Mouse (Mus musculus) embryo, embryonic 10 days (tissue): ENCODE data around the gene Ptgs2.

Source experiments
- DNase-seq: peaks from one replicate; pipeline ENCODE4 v3.0.0-alpha.2; 2015; ENCODE audit warnings: low spot score

Gene Ptgs2

DNA sequence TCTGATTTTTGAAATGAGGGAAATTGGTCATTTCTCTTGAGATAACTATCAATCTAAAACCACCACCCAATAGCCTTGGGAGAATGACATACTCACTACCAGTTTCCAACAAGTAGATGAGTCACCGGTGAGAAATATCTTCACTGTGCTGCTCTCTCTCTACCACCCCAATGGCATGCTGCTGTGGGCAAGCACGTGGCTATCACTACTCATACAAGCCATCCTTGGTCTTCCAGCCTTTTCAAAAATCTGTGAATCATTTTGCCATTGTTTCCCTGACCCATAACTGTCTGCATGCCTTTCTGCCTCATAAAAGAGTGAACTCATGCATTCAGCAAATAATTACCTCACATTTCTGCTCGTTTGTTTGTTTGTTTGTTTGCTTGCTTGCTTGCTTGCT lies 51.6 kb downstream of the Ptgs2 start:
- no peak for DNase-seq
